Mouse (Mus musculus): ENCODE measurements around the gene Esrrg.

DNA sequence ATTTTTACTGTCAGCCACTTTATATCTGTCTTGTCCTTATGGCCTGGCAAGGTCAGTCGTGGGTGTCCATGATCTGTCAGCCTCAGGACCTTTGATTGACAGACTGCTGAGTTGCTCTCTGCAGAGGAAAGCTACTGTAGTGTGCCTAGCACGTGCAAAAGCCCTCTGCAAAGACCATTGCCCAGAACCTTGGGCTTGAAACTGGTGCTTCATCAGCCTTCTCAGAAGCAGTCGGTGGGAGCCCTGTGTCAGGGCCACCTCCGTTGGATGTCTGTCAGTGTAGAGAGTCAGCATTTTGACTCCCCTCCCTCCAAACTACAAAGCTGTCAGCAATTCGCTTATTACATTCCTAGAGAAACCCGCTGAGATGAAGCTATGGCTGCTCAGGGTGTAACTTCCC is 227.8 kb downstream of the Esrrg start:
- TF ChIP-seq CTCF (IDR thresholded peaks at IDR 0.05; ENCODE audit: extremely low read depth, insufficient read depth, low read length) (no peak), POLR2A (IDR thresholded peaks at IDR 0.05; ENCODE audit: extremely low read depth, insufficient read depth, low read length) (no peak)
